9 mouse cellular contexts compared by ENCODE assay signal in genomic region chr5:111227850-111228249, GRCm38 (mm10).
A peak's percentile ranks its signal among the peaks of the same experiment; 100 is the strongest.
DNase-seq lines count a peak whose midpoint lies in the region; ATAC-seq and TF ChIP-seq lines count a peak whose summit lies in the region.
"Had no signal": no experiment of that assay in that cellular context is flagged by ENCODE, and none has a peak within 500 bp of the region (broad histone marks: within the 10 kb centered on the region; RNA-seq: fewer than 3 reads in every experiment).

No protein-coding gene starts in this region.

- 49% methylated on average over 5 of the region's 5 CpGs for WGBS in neural tube, embryonic 11.5 days
- 52% methylated on average over 5 of the region's 5 CpGs for WGBS in hindbrain, embryonic 12.5 days
- 34% methylated on average over 5 of the region's 5 CpGs for WGBS in liver, embryonic 13.5 days (ENCODE audit: insufficient replicate concordance)
- 39% methylated on average over 5 of the region's 5 CpGs for WGBS in stomach, postnatal 0 days

- no peaks in the 10 kb centered on the region for H3K27me3 ChIP-seq in neural tube, embryonic 11.5 days (ENCODE audit: control insufficient read depth, insufficient read depth, low read length)
- peaks cover 21% of the 10 kb centered on the region; the same call in 1 of the 2 replicates for H3K27me3 ChIP-seq in hindbrain, embryonic 12.5 days
- no peaks in the 10 kb centered on the region for H3K27me3 ChIP-seq in liver, embryonic 13.5 days
- no peaks in the 10 kb centered on the region for H3K27me3 ChIP-seq in stomach, postnatal 0 days (ENCODE audit: control insufficient read depth, insufficient read depth, low read length)

- TF ChIP-seq EP300 in stomach, postnatal 0 days (optimal IDR thresholded peaks at IDR 0.05), result no peak

- H3K9ac ChIP-seq in neural tube, embryonic 11.5 days (ENCODE audit: low read length), result no peak overlapping the region
- H3K9ac ChIP-seq in hindbrain, embryonic 12.5 days, result 0 out of 2 replicates have a peak overlapping the region, but pooled peaks have one; percentile 23
- H3K9ac ChIP-seq in liver, embryonic 13.5 days, result no peak overlapping the region
- no peak overlapping the region for H3K9ac ChIP-seq in stomach, postnatal 0 days (ENCODE audit: low read length)

- H3K9me3 ChIP-seq in neural tube, embryonic 11.5 days (ENCODE audit: control insufficient read depth, low read length), result no peaks in the 10 kb centered on the region
- H3K9me3 ChIP-seq in hindbrain, embryonic 12.5 days (replicated peaks), result no peaks in the 10 kb centered on the region
- no peaks in the 10 kb centered on the region for H3K9me3 ChIP-seq in liver, embryonic 13.5 days (replicated peaks)
- no peaks in the 10 kb centered on the region for H3K9me3 ChIP-seq in stomach, postnatal 0 days (ENCODE audit: control insufficient read depth, low read length)

- peak overlapping the region; percentile 36; the same call in 1 of the 2 replicates for H3K27ac ChIP-seq in neural tube, embryonic 11.5 days (ENCODE audit: low read depth, low read length)
- H3K27ac ChIP-seq in hindbrain, embryonic 12.5 days, result peak overlapping the region; percentile 80
- 0 out of 2 replicates have a peak overlapping the region, but pooled peaks have one; percentile 12 for H3K27ac ChIP-seq in liver, embryonic 13.5 days
- H3K27ac ChIP-seq in stomach, postnatal 0 days (replicated peaks), result peak overlapping the region; percentile 76
- H3K27ac ChIP-seq: macrophage had no signal

- H3K4me2 ChIP-seq in neural tube, embryonic 11.5 days (ENCODE audit: low read depth), result no peak overlapping the region
- no peak overlapping the region for H3K4me2 ChIP-seq in hindbrain, embryonic 12.5 days (replicated peaks)
- no peak overlapping the region for H3K4me2 ChIP-seq in liver, embryonic 13.5 days
- peak overlapping the region; percentile 20; the same call in 1 of the 2 replicates for H3K4me2 ChIP-seq in stomach, postnatal 0 days (replicated peaks; ENCODE audit: low read depth)

- peaks cover 8% of the 10 kb centered on the region for H3K36me3 ChIP-seq in neural tube, embryonic 11.5 days (ENCODE audit: control insufficient read depth, insufficient read depth, low read length)
- H3K36me3 ChIP-seq in hindbrain, embryonic 12.5 days, result peaks cover 33% of the 10 kb centered on the region
- no peaks in the 10 kb centered on the region for H3K36me3 ChIP-seq in liver, embryonic 13.5 days
- peaks cover 21% of the 10 kb centered on the region; the same call in 1 of the 2 replicates for H3K36me3 ChIP-seq in stomach, postnatal 0 days (ENCODE audit: control insufficient read depth, insufficient read depth, low read length)

- TF ChIP-seq CTCF in stomach, postnatal 0 days (IDR thresholded peaks at IDR 0.05; ENCODE audit: low read depth), result no peak

- no peak overlapping the region for H3K4me3 ChIP-seq in neural tube, embryonic 11.5 days (ENCODE audit: low read depth, low read length)
- no peak overlapping the region for H3K4me3 ChIP-seq in hindbrain, embryonic 12.5 days
- no peak overlapping the region for H3K4me3 ChIP-seq in liver, embryonic 13.5 days (replicated peaks)
- H3K4me3 ChIP-seq in stomach, postnatal 0 days (ENCODE audit: low read depth, low read length), result no peak overlapping the region

- ATAC-seq in neural tube, embryonic 11.5 days (ENCODE audit: insufficient read depth, low FRiP score, low TSS enrichment), result no peak
- no peak for ATAC-seq in hindbrain, embryonic 12.5 days (ENCODE audit: low FRiP score)
- ATAC-seq in liver, embryonic 13.5 days (ENCODE audit: low read depth), result no peak
- no peak for ATAC-seq in stomach, postnatal 0 days (ENCODE audit: low FRiP score, low TSS enrichment)

- peaks cover 60% of the 10 kb centered on the region for H3K4me1 ChIP-seq in neural tube, embryonic 11.5 days (ENCODE audit: control insufficient read depth, insufficient read depth, low read length)
- peaks cover 84% of the 10 kb centered on the region for H3K4me1 ChIP-seq in hindbrain, embryonic 12.5 days
- H3K4me1 ChIP-seq in liver, embryonic 13.5 days (replicated peaks), result 0 out of 2 replicates have a peak, but pooled peaks cover 6% of the 10 kb centered on the region
- H3K4me1 ChIP-seq in stomach, postnatal 0 days (replicated peaks; ENCODE audit: control insufficient read depth, insufficient read depth), result peaks cover 6% of the 10 kb centered on the region; the same call in 1 of the 2 replicates

- DNase-seq in neural tube, embryonic 11.5 days (ENCODE audit: low spot score), result no peak
- DNase-seq in neural tube, embryonic 10.5 days (ENCODE audit: extremely low spot score, low spot score), result no peak
- DNase-seq in liver, embryonic 13.5 days, result no peak
- DNase-seq in stomach, postnatal 0 days (ENCODE audit: low spot score), result no peak
- DNase-seq in urinary bladder, adult 2 months (ENCODE audit: low spot score), result no peak
- DNase-seq in spleen, adult 18-20 months, result no peak
- DNase-seq in thymus, postnatal 10 days (ENCODE audit: low spot score in 2 of 2), result no peak

Comparison
In these comparisons a context has a peak if more than half of its experiments do, and no peak if none do; other contexts are left out.
1. H3K27ac ChIP-seq: peak in every context shown above with its lines; median percentile 80 in hindbrain, embryonic 12.5 days; 76 in stomach, postnatal 0 days; 36 in neural tube, embryonic 11.5 days; 12 in liver, embryonic 13.5 days.